Mouse (Mus musculus) hindbrain, embryonic 12.5 days (tissue): Measurements from ENCODE around the gene Ikzf1. TPM values are rescaled to one million over a fixed set of nuclear protein-coding genes. Genes with fewer than 3 reads are reported as not detected.

Experiments
- ATAC-seq: fragments of 200-750 bp; cut with Nextera tagmentation; 2 replicates; pipeline ENCODE4 v1.8.0; 2017; ENCODE audit warnings: moderate TSS enrichment; ENCODE audit not compliant: low FRiP score
- H3K27ac ChIP-seq: fragments of 300-500 bp; sonication (generic); 2 replicates; pipeline ENCODE4 v1.5.1; 2016; ENCODE audit warnings: mild to moderate bottlenecking
- H3K27me3 ChIP-seq: fragments of 300-500 bp; sonication (generic); 2 replicates; pipeline ENCODE4 v1.6.1; 2016; ENCODE audit warnings: mild to moderate bottlenecking
- H3K36me3 ChIP-seq: fragments of 300-500 bp; sonication (generic); 2 replicates; pipeline ENCODE4 v1.6.1; 2016; ENCODE audit warnings: mild to moderate bottlenecking
- H3K4me1 ChIP-seq: fragments of 300-500 bp; sonication (generic); 2 replicates; pipeline ENCODE4 v1.6.1; 2016
- H3K4me2 ChIP-seq: fragments of 300-500 bp; sonication (generic); replicated peaks from 2 replicates; pipeline ENCODE4 v1.6.1; 2016; ENCODE audit warnings: mild to moderate bottlenecking
- H3K4me3 ChIP-seq: fragments of 300-500 bp; sonication (generic); 2 replicates; pipeline ENCODE4 v1.5.1; 2016; ENCODE audit warnings: mild to moderate bottlenecking
- H3K9ac ChIP-seq: fragments of 300-500 bp; sonication (generic); 2 replicates; pipeline ENCODE4 v1.6.1; 2016; ENCODE audit warnings: mild to moderate bottlenecking, moderate library complexity
- H3K9me3 ChIP-seq: fragments of 300-500 bp; sonication (generic); replicated peaks from 2 replicates; pipeline ENCODE4 v1.6.1; 2016; ENCODE audit warnings: mild to moderate bottlenecking
- WGBS: fragments of 180-500 bp; shearing (Covaris S2); methylation state at CpG from one replicate; pipeline ENCODE4 v1.1.7; 2016; 5-methylcytosine and 5-hydroxymethylcytosine counted together
- polyA plus RNA-seq: library from polyadenylated mRNA; unstranded; fragments of >200 nt; fragmentation: Nextera tagmentation; extraction: Ambion mirVana; gene quantifications from 2 replicates; pipeline ENCODE4 v1.2.1, GENCODE M21; 2016

Gene Ikzf1
- polyA plus RNA-seq, 1 experiment from 2014 or later: 0.94 TPM

DNA sequence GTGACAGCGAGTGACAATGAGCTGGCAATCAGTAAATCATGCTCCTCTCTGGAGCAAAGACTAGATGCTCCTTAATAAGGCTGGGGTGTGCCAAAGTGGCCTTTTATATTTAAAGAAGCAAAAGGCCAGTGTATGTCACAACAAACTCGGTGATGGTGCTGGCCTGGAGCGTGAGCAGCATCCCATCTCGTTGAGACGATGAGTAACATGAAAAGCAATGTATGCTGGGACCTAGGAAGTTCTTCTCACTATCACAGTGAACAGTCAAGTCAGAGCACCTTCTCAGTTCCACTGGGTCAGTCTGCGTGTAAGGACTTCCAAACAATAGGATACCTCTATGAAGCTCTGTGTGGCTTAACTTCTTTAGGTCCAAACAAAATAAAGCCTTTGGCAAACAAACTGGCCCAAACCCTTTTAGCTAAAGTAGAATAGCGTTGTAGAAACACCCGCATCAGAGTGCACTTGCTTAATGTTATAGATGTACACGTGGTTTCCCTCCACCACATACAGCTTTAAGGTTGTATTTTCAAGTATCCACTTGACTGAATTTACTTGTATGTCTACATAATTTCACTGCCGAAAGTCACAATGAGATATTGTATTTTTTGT is 7.9 kb downstream of the Ikzf1 start:
- Histone ChIP-seq H3K27me3 (peaks cover 5% of the 10 kb centered on the region), H3K4me2 (no peak overlapping the region), H3K9ac (no peak overlapping the region), H3K4me1 (no peaks in the 10 kb centered on the region), H3K4me3 (no peak overlapping the region), H3K27ac (no peak overlapping the region), H3K9me3 (no peaks in the 10 kb centered on the region), H3K36me3 (no peaks in the 10 kb centered on the region)
- 94% methylated on average over 10 of the region's 10 CpGs for WGBS
- ATAC-seq: no peak

DNA sequence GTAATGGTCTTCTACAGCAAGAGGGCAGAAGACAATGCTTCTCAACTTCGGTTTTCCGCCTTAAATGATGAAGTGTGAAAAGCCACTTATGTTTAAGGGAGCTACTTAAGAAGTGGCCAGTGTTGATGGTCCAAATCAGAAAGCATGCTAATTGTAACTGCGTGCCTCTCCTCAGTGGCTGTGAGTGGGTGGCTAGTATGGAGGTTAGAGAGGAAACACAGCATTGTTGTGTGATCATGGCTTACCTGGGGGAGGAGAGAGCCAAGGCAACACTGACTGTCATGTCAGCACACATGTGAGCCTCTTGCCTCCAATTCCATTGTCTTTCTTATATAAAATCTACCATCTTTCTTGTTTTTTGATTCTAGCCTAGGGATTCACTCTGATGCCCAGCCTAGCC is 8.6 kb downstream of the Ikzf1 start:
- no peak overlapping the region for H3K4me2 ChIP-seq
- no peaks in the 10 kb centered on the region for H3K4me1 ChIP-seq
- no peaks in the 10 kb centered on the region for H3K9me3 ChIP-seq
- WGBS: 90% methylated on average over 3 of the region's 3 CpGs
- H3K36me3 ChIP-seq: no peaks in the 10 kb centered on the region
- no peak overlapping the region for H3K27ac ChIP-seq
- H3K9ac ChIP-seq: no peak overlapping the region
- ATAC-seq: no peak
- H3K27me3 ChIP-seq: no peaks in the 10 kb centered on the region
- no peak overlapping the region for H3K4me3 ChIP-seq

DNA sequence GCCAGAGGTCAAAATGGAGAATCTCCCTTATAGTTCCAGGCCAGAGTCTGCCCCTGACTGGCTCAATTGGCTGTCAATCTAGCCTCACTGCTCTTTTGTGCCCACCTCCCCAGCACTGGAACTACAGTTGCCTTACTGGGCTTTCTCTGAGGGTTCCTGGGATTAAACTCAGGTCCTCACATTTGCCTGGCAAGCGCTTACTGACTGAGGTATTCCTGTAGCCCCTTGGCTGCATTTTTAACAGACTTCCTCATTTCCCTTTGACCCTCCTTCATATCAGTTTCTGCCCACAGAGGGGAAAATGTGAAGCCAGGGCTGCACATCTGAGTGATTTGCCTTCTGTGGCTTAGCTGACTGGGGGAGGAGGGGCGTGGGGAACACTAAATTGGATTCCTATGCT is 9.3 kb downstream of the Ikzf1 start:
- no peaks in the 10 kb centered on the region for H3K4me1 ChIP-seq
- H3K4me3 ChIP-seq: no peak overlapping the region
- H3K9me3 ChIP-seq: no peaks in the 10 kb centered on the region
- H3K27me3 ChIP-seq: no peaks in the 10 kb centered on the region
- no peak overlapping the region for H3K27ac ChIP-seq
- WGBS: 83% methylated on average over 2 of the region's 2 CpGs
- H3K36me3 ChIP-seq: no peaks in the 10 kb centered on the region
- no peak for ATAC-seq
- H3K9ac ChIP-seq: no peak overlapping the region
- H3K4me2 ChIP-seq: no peak overlapping the region

DNA sequence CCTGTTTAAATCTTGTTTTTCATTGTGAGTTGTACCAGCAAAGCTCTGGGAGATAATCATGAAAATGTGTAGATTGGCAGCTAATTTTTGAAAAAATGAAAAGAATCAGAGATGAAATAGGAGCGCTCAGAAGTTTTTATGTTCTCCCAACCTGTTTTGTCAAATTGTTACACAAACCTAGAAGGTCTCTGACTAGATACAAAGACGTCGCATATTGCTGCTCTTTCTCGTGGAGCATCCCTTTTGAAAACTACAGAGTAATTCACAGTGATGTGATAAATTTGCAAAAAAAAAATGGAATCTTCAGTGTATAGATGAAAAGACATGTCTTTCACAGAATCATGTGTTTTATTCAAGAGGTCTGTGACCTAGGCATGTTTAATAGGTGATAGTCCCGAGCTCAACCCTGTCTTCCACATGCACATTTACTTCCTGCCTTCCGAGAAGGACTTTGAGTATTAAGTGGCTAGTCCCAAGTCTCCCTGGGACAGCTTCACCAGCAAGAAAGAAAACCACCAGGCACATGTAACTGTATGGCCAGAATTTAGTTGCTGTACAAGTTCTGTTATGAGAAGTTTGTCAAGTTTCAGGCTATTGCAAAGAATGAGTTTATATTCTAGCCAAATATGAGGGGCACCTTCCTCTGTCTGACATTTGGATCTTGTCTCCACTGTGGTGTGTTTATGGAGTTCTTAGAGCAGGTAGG is 9.8 kb downstream of the Ikzf1 start:
- no peak for ATAC-seq
- Histone ChIP-seq H3K9me3 (no peaks in the 10 kb centered on the region), H3K9ac (no peak overlapping the region), H3K4me1 (no peaks in the 10 kb centered on the region), H3K4me2 (no peak overlapping the region), H3K27me3 (no peaks in the 10 kb centered on the region), H3K4me3 (no peak overlapping the region), H3K27ac (no peak overlapping the region), H3K36me3 (no peaks in the 10 kb centered on the region)
- 91% methylated on average over 6 of the region's 6 CpGs for WGBS

DNA sequence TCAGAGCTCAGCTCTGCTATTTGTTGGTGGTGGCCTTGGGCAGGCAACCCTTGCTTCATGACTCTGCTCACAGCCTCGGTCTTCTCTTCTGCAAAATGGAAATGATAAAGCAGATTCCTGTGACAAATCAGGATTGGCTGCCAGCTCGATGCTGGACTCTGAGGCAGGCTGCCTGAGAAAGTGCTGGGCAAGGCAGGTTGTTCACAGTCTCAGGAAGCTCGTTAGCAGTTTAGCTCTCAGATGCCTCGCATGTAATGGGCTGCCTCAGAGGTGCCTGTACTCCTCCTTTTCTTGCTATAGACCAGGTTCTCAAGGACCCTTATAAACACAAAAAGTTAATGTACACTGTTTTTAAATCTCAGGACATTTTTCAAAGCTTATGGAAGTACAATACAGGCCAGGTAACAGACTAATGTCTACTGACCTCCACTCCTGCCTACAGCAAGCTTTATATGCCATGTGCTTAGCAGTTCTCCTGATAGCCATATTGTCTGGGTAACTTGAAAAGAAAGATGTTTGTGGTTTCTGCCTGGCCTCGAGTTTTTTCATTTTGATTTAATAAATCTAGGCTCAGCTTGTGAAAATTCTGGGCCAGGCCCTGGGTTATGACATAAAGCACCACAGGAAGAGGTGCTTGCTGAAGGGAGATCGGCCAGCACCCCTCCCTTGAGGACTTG is 10.5 kb downstream of the Ikzf1 start:
- no peak overlapping the region for H3K9ac ChIP-seq
- H3K36me3 ChIP-seq: no peaks in the 10 kb centered on the region
- ATAC-seq: no peak
- no peaks in the 10 kb centered on the region for H3K4me1 ChIP-seq
- no peaks in the 10 kb centered on the region for H3K9me3 ChIP-seq
- H3K4me2 ChIP-seq: no peak overlapping the region
- H3K27me3 ChIP-seq: no peaks in the 10 kb centered on the region
- no peak overlapping the region for H3K4me3 ChIP-seq
- 80% methylated on average over 6 of the region's 6 CpGs for WGBS
- no peak overlapping the region for H3K27ac ChIP-seq

DNA sequence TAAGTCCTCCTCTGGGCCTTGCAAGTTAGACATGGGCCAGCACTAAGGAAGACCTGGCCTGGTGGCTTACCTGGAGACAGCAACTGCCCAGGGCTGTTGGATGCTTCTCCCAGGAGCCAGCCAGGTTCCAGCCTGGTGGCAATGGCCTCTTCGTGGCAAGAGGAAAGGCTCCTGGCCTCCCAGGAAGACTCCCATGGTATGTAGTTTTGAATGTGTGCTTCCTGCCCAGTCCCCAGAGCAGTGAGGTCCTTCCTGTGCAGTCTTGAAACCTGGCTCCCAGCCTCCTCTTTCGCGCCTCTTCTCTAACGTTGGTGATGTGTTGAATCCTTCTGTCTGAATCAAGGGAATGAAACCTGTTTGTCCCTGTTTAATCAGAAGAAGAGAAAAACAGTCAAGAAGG is 11.1 kb downstream of the Ikzf1 start:
- no peak for ATAC-seq
- H3K4me2 ChIP-seq: no peak overlapping the region
- no peaks in the 10 kb centered on the region for H3K27me3 ChIP-seq
- WGBS: 87% methylated on average over 4 of the region's 4 CpGs
- H3K9ac ChIP-seq: no peak overlapping the region
- no peaks in the 10 kb centered on the region for H3K9me3 ChIP-seq
- H3K27ac ChIP-seq: no peak overlapping the region
- H3K4me1 ChIP-seq: no peaks in the 10 kb centered on the region
- no peaks in the 10 kb centered on the region for H3K36me3 ChIP-seq
- no peak overlapping the region for H3K4me3 ChIP-seq

DNA sequence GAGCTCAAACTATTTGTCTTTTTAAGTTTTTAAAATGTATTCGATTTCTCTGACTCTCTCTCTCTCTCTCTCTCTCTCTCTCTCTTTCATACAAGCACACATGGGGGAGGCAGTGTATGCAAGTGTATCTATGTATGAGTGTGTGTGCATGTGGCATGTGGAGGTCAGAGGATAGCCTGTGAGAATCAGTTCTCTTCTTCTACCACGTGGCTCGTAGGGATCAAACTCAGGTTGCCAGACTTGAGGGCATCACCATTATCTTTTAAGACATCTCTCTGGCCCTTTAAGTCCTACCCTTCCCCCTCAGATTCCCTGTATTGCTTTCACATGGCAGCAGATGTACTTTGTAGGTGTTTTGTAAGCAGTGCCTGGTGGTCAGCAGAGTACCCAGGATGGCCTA is 12.0 kb downstream of the Ikzf1 start:
- no peaks in the 10 kb centered on the region for H3K36me3 ChIP-seq
- no peaks in the 10 kb centered on the region for H3K4me1 ChIP-seq
- no peaks in the 10 kb centered on the region for H3K27me3 ChIP-seq
- H3K9me3 ChIP-seq: no peaks in the 10 kb centered on the region
- H3K4me2 ChIP-seq: no peak overlapping the region
- ATAC-seq: no peak
- H3K4me3 ChIP-seq: no peak overlapping the region
- H3K27ac ChIP-seq: no peak overlapping the region
- WGBS: 87% methylated on average over 3 of the region's 3 CpGs
- H3K9ac ChIP-seq: no peak overlapping the region

DNA sequence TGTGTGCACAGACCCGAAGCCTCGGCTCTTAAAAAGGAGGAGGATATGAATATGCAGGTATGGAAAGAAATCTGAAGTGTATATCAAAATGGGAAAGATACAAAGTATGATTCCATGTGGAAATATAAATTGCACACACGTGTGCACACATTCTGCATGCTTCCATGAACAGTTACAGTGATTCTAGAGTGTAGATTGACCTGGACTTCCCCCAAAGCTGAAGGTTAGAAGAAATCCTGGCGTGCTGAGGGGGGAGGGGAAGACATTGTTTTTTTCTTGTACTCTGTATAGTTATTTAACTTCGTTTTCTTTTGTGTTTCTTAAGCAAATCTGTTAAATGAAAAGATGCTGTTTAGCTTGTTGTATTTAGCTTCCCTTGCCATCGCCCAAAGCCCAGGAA is 16.6 kb downstream of the Ikzf1 start:
- Histone ChIP-seq H3K36me3 (no peaks in the 10 kb centered on the region), H3K9me3 (no peaks in the 10 kb centered on the region), H3K4me1 (no peaks in the 10 kb centered on the region), H3K4me3 (no peak overlapping the region), H3K27me3 (no peaks in the 10 kb centered on the region), H3K4me2 (no peak overlapping the region), H3K9ac (no peak overlapping the region), H3K27ac (no peak overlapping the region)
- no peak for ATAC-seq
- 75% methylated on average over 6 of the region's 6 CpGs for WGBS

DNA sequence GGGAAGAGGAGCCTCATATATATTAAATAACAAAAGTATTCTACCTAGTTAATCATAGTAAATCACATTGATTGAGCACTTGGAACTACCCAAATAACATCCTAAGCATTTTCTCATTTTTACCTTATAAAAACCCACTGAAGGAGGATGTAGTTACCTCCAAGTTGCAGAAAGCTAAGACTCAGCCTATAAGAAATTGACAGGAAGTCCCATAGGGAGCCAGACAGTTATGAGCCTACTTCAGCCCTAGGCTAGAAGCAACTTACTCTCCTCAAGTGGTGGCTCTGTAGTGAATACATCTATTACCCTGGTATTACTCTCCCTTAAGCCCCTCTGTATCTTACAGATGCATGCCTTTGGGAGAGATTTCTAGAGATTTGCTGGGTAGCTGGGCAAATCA is 19.0 kb downstream of the Ikzf1 start:
- Histone ChIP-seq H3K9ac (no peak overlapping the region), H3K9me3 (no peaks in the 10 kb centered on the region), H3K27ac (no peak overlapping the region), H3K4me1 (no peaks in the 10 kb centered on the region), H3K4me2 (no peak overlapping the region), H3K36me3 (no peaks in the 10 kb centered on the region), H3K4me3 (no peak overlapping the region), H3K27me3 (no peaks in the 10 kb centered on the region)
- no peak for ATAC-seq

DNA sequence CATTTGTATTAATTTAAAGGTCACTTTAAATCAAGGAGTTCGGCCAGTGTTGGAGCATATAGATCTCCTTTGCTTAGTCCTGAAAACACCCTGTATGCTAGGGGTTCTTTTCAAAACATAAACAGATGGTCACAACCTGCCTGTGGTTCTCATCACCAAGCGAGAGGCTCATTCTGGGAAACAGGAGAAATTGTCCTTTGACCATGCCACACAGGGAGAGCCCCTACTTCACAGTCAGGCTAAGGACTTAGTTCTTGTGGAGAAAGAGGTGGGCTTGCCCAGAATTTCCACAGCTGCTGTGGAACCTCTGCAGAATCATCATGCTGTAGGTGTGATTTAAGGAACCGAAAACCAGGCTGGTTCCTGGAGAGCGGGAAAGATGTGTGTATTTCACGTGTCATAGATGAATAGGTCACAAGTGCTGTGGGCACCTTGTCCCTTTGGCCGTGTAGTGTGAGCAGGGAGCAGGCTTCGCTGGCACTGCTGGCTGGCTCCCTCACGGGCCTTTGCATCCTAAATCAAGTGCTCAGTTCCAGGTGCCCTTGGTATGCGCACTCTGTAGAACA is 23.4 kb downstream of the Ikzf1 start:
- Histone ChIP-seq H3K4me1 (no peaks in the 10 kb centered on the region), H3K9ac (no peak overlapping the region), H3K27me3 (no peaks in the 10 kb centered on the region), H3K27ac (no peak overlapping the region), H3K36me3 (no peaks in the 10 kb centered on the region), H3K4me3 (no peak overlapping the region), H3K9me3 (no peaks in the 10 kb centered on the region), H3K4me2 (no peak overlapping the region)
- 88% methylated on average over 9 of the region's 9 CpGs for WGBS
- ATAC-seq: no peak

DNA sequence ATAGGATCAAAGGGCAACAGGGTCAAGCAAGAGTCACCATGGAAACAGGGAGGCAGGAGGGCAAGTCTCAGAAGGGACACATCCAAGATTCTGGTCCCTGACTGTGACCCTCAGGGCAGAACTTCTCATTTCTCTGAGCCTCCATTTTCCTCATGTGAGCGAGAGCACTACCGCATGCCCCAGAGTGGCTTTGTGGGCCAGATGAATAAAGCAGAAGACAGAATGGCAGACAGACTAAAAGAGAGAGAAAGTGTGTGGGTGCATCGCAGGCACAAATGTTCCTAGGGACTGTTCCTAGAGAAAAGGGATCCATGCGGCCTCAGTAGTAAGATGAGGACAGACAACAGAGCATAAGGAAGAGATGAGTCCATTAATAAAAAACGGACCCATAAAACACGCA is 24.5 kb downstream of the Ikzf1 start:
- 84% methylated on average over 6 of the region's 6 CpGs for WGBS

DNA sequence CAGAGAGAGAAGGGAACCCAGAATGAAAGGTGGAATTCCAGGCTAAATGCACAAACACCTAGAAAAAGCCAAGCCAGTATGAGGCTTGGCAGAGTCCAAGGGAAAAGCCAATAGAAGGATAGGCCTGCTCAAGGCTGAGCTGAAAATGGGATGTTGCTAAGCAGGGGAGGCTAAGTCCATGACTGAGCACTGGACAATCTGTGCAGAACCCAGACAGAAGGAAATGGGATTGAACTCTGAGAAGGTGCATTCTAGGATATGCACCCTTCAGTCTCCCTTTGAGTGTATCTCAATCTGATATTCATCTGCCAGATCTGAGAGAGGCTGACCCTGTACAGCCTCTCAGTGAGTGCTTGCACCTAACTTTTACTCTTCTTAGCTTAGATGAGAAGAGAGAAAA is 25.9 kb downstream of the Ikzf1 start:
- no peak overlapping the region for H3K27ac ChIP-seq
- H3K4me1 ChIP-seq: no peaks in the 10 kb centered on the region
- H3K4me3 ChIP-seq: no peak overlapping the region
- H3K27me3 ChIP-seq: no peaks in the 10 kb centered on the region
- H3K36me3 ChIP-seq: no peaks in the 10 kb centered on the region
- H3K9me3 ChIP-seq: no peaks in the 10 kb centered on the region
- no peak overlapping the region for H3K9ac ChIP-seq
- no peak overlapping the region for H3K4me2 ChIP-seq
- ATAC-seq: no peak

More for the DNA sequence above, 24.5 kb downstream of the Ikzf1 start:
- no peak overlapping the region for H3K27ac ChIP-seq
- ATAC-seq: no peak
- H3K36me3 ChIP-seq: no peaks in the 10 kb centered on the region
- no peak overlapping the region for H3K4me3 ChIP-seq
- no peaks in the 10 kb centered on the region for H3K27me3 ChIP-seq
- no peaks in the 10 kb centered on the region for H3K4me1 ChIP-seq
- no peak overlapping the region for H3K4me2 ChIP-seq
- H3K9ac ChIP-seq: no peak overlapping the region
- no peaks in the 10 kb centered on the region for H3K9me3 ChIP-seq

DNA sequence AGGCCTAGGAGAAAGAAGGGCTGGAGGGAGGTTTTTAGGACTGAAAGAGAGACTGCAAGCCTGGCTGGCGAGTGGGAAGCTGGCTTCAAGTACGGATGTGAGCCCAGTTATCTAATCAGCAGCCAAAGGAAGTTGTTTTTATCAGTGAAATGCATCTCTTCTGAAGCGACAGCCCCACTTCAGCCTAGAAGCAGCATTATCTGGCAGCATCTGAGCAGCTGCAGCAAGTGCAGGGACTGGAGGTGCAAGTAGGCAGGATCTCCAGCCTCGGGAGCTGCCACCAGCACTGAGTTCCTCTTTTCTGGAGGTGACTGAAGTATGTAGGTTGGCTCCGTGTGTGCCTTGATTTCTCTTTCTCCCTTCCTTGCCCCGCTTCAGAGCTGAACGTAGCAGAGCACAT is 26.9 kb downstream of the Ikzf1 start:
- H3K4me3 ChIP-seq: no peak overlapping the region
- H3K4me1 ChIP-seq: no peaks in the 10 kb centered on the region
- H3K9ac ChIP-seq: no peak overlapping the region
- H3K27ac ChIP-seq: no peak overlapping the region
- H3K36me3 ChIP-seq: no peaks in the 10 kb centered on the region
- H3K27me3 ChIP-seq: no peaks in the 10 kb centered on the region
- no peak for ATAC-seq
- WGBS: 69% methylated on average over 7 of the region's 7 CpGs
- H3K9me3 ChIP-seq: no peaks in the 10 kb centered on the region
- H3K4me2 ChIP-seq: no peak overlapping the region
